Mouse (Mus musculus) left cerebral cortex, adult 2 months (tissue): ENCODE measurements around the gene Spag17. TPM values are rescaled to one million over a fixed set of nuclear protein-coding genes. Genes with fewer than 3 reads are reported as not detected.
"Not testable (repeated sequence)": the region's sequence is repeated elsewhere in the genome, so short reads cannot be mapped to it uniquely, and the experiment has no call there.

ENCODE experiments used
- DNase-seq, 2 experiments: peaks; one replicate each; pipeline ENCODE4 v3.0.0; 2021 to 2022; ENCODE audit warnings: low spot score in 2 of 2, mixed read lengths in 1 of 2; ENCODE audit errors: extremely low spot score in 1 of 2
- H3K27ac ChIP-seq: fragments of 200-600 bp; 2 replicates; pipeline ENCODE4 v1.8.1; 2022
- H3K4me3 ChIP-seq: fragments of 200-600 bp; 2 replicates; pipeline ENCODE4 v1.8.1; 2022
- CTCF ChIP-seq: fragments of 200-600 bp; IDR thresholded peaks from 2 replicates; pipeline ENCODE4 v1.8.1; 2022; ENCODE audit warnings: antibody characterized with exemption, mild to moderate bottlenecking, moderate library complexity
- intact Hi-C: fragments of 180-260 bp; cut with DNase I; formaldehyde crosslinking; loops from one replicate; pipeline ENCODE4 v1.15.1; 2025
- long read RNA-seq, 2 experiments: library from polyadenylated mRNA; stranded (forward); transcript quantifications; one replicate each; pipeline ENCODE4 v2.0.0; 2021; ENCODE audit warnings: borderline mapping rate in 2 of 2
- total RNA-seq, 2 experiments: library from RNA; stranded (reverse); gene quantifications; 2 replicates each; pipeline ENCODE4 v1.2.3; 2021

Spag17 gene
- total RNA-seq, result under 1 TPM in 1 of 2 experiments, not detected in 1; 0.05 TPM
- long read RNA-seq, experiment 1, result 0 reads
- long read RNA-seq, experiment 2, partial matches to known transcripts, result 0 of 1 reads
- long read RNA-seq, experiment 2, other reads (novel, unspliced or antisense), result 1 of 1 reads

DNA sequence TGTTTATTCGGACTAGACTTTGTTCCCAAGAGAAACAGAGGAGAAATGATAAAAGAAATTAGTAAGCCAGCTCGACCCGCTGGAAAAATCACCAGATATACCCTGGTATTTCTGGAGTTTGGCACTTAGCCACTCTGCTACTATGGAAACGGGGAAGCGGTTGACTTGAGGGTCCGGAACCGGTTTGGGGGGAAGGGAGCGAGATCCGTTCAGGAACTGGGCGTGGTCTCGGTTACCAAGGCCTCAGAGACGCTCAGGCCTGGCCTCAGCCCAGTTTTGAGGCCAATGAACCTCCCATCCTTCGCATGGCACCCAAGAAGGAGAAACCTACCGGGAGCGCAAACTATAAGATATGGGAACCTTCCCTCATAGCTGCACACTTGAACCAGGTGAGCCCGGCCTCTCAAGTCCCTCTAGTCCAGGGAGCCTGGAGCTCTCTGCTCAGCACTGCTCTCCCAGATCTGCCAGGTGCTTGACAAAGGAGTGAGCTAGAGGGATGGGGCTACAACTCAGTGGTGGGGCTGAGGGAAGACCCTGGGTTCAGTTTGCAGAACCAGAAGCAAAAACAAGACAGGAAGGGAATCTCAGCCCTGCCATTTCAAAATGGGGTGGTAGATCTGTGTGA, at the start of gene Spag17:
Spag17 (plus strand) TSS at position 220 of the 625 bp plus-strand sequence.
- no peak within 1 kb of the TSS for H3K4me3 ChIP-seq
- no peak for TF ChIP-seq CTCF
- DNase-seq, result peak in 1 of 2 experiments; percentile 9
- intact Hi-C loops, result no loop called here
- H3K27ac ChIP-seq, result no peak within 1 kb of the TSS

- intact Hi-C loops, result no loop called here
- no peak for DNase-seq
- H3K27ac ChIP-seq, result no peak overlapping the region
- H3K4me3 ChIP-seq, result no peak overlapping the region
- TF ChIP-seq CTCF, result no peak; the same call in 1 of the 2 replicates
Measured at GRCm38 (mm10) chr3:99842333-99842732, 42.9 kb upstream of the Spag17 start.

DNA sequence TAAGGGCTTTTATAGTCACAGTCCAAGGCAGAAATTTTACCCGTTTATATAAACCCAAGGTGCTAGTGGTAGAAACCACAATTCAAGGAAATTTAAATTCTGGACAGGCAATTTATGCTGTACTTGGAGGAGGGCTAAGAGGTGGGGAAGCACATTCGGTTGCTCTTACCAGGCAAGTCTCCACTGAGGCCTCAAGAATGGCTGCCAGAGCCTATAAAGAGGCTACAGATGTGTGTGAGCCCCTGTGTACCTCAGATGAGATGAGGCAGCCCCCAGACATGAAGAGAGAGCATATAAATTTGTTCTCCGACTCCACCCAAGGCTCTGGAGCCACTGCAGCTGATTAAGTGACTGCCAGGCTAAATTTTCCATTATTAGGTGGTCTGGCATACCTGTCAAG, 42.4 kb upstream of the Spag17 start:
- TF ChIP-seq CTCF, result no peak
- no peak for DNase-seq
- intact Hi-C loops, result no loop called here
- no peak overlapping the region for H3K4me3 ChIP-seq
- no peak overlapping the region for H3K27ac ChIP-seq

DNA sequence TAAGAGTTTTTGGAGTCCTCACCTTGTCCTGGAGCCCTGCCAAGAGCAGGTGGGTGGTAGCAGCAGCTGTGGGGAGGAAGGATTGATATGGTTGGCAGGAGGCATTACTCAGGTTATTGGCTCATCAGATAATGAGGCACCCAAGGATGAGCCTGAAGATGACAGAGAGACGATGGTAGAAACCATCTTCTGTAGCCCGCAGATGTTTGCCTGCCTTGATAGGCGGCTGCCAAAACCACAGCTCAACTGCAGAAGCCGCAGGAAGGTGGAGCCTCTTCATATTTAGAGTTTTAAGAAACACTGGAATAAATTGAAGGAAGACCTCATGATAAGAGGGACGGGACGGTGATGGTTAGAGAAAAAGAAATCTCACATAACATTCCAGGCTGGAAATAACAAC, 42.0 kb upstream of the Spag17 start:
- Histone ChIP-seq H3K27ac (no peak overlapping the region), H3K4me3 (no peak overlapping the region)
- no peak for TF ChIP-seq CTCF
- intact Hi-C loops, result no loop called here
- no peak for DNase-seq

- intact Hi-C loops, result no loop called here
- DNase-seq, result no peak
- Histone ChIP-seq H3K27ac (no peak overlapping the region), H3K4me3 (no peak overlapping the region)
- TF ChIP-seq CTCF, result no peak
Measured at GRCm38 (mm10) chr3:99850926-99851325, 34.3 kb upstream of the Spag17 start.

- Histone ChIP-seq H3K4me3 (no peak overlapping the region), H3K27ac (no peak overlapping the region)
- TF ChIP-seq CTCF, result no peak
- intact Hi-C loops, result no loop called here
- no peak for DNase-seq
Measured at GRCm38 (mm10) chr3:99854595-99854994, 30.6 kb upstream of the Spag17 start.

GRCm38 (mm10) chr3:99858922-99859321, 26.3 kb upstream of the Spag17 start:
- no peak; the same call in 1 of the 2 replicates for TF ChIP-seq CTCF
- DNase-seq, result no peak
- Histone ChIP-seq H3K4me3 (no peak overlapping the region), H3K27ac (no peak overlapping the region)
- intact Hi-C loops, result no loop called here

DNA sequence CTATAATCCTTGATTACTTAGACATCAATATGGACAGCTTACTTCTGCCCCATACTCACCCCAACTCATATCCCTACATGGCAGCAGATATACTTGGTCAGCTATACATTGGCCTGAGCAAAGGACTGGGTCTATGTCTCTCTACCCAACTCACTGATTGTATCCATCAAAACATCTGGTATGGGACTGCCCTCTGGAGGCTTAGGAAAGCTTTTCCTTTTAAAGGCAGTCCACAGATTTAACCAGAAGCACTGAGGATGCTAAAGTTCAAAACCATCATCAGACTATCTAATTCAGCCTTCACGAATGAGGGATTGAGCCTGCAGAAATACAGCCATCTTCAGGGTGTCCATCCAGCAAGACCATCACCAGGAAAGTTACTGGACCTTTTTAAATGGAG, 20.5 kb upstream of the Spag17 start:
- Histone ChIP-seq H3K4me3 (no peak overlapping the region), H3K27ac (no peak overlapping the region)
- no peak for DNase-seq
- TF ChIP-seq CTCF, result no peak
- intact Hi-C loops, result no loop called here

DNA sequence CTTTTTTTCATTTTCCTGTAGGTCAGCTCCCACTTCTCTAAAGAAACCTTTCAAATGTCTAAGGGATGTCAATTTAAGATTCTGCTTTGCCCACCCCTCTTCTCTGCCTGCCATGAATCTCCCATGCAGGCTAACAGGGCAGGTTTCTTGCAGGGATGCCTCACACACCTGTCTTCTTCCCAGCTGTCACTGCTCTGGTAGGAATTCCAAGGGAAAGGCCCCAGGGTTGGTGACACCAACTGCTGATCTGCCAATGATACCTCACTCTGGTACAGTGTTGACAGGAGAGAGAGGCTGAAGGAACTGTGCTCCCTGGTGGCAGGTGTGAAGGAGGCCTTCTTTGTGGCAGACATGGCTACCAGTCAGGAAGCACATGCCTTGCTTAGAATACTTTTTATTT, 10.1 kb upstream of the Spag17 start:
- no peak overlapping the region for H3K27ac ChIP-seq
- TF ChIP-seq CTCF, result no peak
- no peak for DNase-seq
- intact Hi-C loops, result no loop called here
- H3K4me3 ChIP-seq, result no peak overlapping the region

GRCm38 (mm10) chr3:99881498-99881897, 3.7 kb upstream of the Spag17 start:
- no peak for TF ChIP-seq CTCF
- no peak for DNase-seq
- Histone ChIP-seq H3K27ac (no peak overlapping the region), H3K4me3 (no peak overlapping the region)
- intact Hi-C loops, result no loop called here

DNA sequence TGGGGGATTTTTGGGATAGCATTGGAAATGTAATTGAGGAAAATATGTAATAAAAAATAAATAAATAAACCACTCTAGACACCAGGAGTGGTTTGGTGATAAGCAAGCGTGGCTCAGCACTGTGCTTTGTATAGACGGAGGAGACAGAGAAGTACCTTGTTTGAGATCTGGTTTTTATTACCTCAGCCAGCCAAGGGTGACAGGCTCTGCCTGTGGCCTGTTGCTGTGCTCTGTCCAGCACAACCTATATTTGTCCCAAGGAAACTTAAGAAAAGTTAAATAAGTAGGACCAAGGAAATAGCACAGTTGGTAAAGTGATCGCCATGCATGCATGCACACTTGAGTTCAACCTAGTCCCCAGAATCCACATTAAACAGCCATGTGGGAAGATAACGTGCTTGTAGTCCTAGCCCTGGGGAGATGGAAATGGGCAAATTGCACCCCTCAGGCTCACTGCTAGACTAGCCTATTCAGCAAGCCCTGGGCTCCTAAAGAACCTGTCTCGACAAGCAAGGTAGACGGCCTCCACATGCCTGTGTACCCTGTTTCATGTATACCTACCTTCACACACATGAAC, 1.1 kb upstream of the Spag17 start:
- DNase-seq, result no peak

DNA sequence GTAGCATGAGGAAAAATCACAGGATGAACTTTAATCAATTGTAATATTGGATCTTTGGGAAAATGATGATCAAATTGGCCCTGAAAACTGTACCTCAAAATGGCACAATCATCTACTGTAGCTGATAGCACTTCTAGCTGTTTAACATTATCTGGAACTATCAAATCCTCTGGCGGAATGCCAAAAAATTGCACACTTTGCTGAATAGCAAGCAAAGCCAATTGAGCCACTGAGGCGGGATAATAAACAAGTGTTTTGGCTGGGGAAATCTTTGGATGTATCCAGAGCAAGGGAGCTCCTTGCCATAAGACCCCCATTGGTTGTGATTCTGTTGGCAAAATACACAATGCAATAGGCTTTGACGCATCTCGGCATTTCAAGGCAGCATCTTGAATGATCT, 9.5 kb downstream of the Spag17 start:
- H3K4me3 ChIP-seq, DNase-seq, H3K27ac ChIP-seq, intact Hi-C loops: not testable (repeated sequence)

More for the DNA sequence above, 1.1 kb upstream of the Spag17 start:
- no peak for TF ChIP-seq CTCF
- no peak overlapping the region for H3K27ac ChIP-seq
- H3K4me3 ChIP-seq, result no peak overlapping the region
- intact Hi-C loops, result no loop called here

GRCm38 (mm10) chr3:99913809-99914439, 28.7 kb downstream of the Spag17 start:
- Histone ChIP-seq H3K27ac (no peak overlapping the region), H3K4me3 (no peak overlapping the region)
- no peak for DNase-seq
- intact Hi-C loops, result no loop called here
- no peak for TF ChIP-seq CTCF
